Mouse (Mus musculus): ENCODE measurements at regions not wholly inside any gene's neighbourhood (a gene's known extent, or its start where the extent isn't known, plus 50 kb on each side); places are given as distances from the start of the nearest gene placed in this dataset.

DNA sequence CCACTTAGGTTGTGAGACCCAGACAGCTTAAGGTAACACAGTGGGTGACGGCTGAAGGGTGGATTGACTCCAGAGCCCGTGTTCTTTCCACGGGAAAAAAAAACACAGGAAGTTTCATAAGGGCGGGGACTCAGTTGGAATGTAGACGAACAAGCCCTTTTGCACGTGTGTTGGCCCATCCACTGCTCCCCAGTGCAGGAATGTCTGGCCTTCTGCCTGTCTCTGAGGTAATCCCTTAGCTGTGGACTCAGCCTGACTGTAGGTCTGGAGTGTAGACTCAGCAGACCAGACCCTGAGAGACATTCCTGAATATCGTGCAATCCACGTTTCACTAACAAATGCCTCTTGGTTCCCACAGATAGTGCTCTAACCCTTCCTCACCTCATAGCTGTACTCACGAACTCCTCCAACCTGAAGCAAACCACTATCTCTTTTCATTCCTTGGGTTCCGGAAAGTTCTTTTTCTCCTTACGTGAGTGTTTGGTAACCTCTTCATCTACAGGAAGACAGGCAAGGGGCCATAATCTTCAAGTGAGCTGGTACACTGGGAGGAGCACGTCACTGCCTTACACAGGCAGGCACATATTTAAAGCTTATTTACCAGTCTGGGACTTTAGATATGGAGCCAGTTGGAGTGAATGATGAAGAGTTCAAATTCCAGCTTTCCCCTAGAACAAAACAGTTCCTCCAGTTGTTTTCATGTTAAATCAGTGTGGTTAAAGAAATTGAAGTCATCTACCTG is 205.6 kb upstream of the Bcor start:
- no peak for DNase-seq (ENCODE audit: low read depth, low spot score)

DNA sequence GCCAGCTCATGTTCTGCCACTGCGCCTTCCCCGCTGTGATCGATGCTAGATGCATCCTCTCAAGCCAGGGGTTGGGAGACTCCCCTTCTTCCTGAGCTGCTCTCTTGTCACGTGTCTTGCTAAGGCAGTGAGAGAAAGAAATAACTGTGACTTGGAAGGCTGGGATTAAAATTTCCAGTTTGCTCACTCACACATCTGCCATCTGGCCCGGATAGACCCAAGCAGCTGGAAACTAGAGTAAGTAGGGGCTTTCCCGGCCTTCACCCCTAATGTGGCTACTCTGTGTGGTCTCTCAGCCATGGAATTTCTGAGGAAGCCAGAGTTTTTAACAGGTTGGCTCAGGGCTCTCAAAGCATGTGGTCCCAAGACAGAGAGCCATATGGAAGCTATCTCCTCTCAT is 206.6 kb upstream of the Bcor start:
- no peak for DNase-seq (ENCODE audit: low read depth, low spot score)

- DNase-seq (ENCODE audit: low read depth, low spot score): no peak
These were observed 213.5 kb upstream of the Bcor start for GRCm38 (mm10) chrX:12373670-12374069.

- DNase-seq (ENCODE audit: low read depth, low spot score): no peak
These were observed 211.8 kb upstream of the Atp6ap2 start for GRCm38 (mm10) chrX:12375796-12376195.

- no peak for DNase-seq (ENCODE audit: low read depth, low spot score)
These were observed 211.2 kb upstream of the Atp6ap2 start for GRCm38 (mm10) chrX:12376238-12376980.

- DNase-seq (ENCODE audit: low read depth, low spot score): no peak
These were observed 210.2 kb upstream of the Atp6ap2 start for GRCm38 (mm10) chrX:12377441-12377840.

GRCm38 (mm10) chrX:12392145-12392825 is 195.3 kb upstream of the Atp6ap2 start:
- no peak for DNase-seq (ENCODE audit: low read depth, low spot score)

DNA sequence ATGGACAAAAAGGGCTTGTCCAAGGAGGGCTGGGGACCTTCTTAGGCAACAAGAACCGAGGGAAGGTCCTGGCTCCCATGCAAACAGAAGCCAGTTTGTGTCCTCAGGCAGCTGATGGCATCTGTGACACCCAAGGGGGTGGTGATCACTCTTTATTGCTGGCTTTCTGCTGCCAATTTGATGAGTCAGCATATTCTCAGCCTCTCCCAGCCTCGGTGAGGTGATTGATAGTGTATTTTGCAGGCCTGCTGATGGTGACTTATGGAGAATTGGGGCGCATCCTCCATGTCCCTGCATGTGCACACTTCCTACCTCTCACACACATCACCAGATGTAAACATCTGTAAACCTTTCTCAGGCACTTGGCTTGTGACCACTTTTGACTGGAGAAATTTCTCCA is 178.3 kb upstream of the Atp6ap2 start:
- DNase-seq (ENCODE audit: low read depth, low spot score): no peak

DNA sequence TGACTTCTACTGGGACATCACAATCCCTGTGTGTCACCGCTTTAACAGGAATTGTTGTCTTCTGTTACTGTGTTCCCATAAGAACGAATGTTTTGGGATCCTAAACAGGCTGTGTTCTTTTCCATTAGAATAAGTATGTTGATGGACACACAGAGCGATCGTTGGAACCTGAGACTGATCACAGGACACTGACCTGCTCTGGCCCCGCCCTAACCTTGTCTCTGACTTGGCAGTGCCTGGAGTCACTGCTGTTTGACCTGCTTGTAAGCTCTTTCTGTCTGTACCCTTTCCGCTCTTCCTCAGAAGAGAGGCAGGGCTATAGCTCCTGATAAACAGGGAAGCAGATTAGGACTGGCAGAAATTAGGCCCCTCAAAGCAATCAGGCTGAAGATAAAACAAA is 162.0 kb upstream of the Atp6ap2 start:
- DNase-seq (ENCODE audit: low read depth, low spot score): no peak

GRCm38 (mm10) chrX:12426664-12427063 is 160.9 kb upstream of the Atp6ap2 start:
- DNase-seq (ENCODE audit: low read depth, low spot score): no peak

- no peak for DNase-seq (ENCODE audit: low read depth, low spot score)
These were observed 155.3 kb upstream of the Atp6ap2 start for GRCm38 (mm10) chrX:12432289-12432688.

- no peak for DNase-seq (ENCODE audit: low read depth, low spot score)
These were observed 151.9 kb upstream of the Atp6ap2 start for GRCm38 (mm10) chrX:12435656-12436055.

GRCm38 (mm10) chrX:12436106-12436505 is 151.5 kb upstream of the Atp6ap2 start:
- no peak for DNase-seq (ENCODE audit: low read depth, low spot score)

DNA sequence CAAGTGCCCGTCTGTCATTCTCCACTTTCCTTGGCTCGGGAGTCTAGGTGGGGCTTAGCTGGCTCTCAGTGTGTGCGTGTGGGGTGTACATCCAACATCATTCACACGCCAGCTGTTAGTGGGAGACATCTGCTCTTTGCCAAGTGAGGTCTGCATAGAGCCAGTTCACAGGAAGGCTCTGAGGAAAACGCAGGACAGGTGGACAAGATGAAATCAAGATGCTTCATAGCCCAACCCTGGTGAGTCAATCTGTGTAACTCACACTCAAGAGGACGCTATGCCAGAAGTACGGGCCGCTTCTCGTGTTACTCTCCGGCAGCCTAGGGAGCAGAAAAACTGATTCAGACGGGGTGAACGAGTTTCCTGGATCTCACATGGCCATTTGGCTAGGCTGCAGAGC is 148.2 kb upstream of the Atp6ap2 start:
- DNase-seq (ENCODE audit: low read depth, low spot score): no peak

DNA sequence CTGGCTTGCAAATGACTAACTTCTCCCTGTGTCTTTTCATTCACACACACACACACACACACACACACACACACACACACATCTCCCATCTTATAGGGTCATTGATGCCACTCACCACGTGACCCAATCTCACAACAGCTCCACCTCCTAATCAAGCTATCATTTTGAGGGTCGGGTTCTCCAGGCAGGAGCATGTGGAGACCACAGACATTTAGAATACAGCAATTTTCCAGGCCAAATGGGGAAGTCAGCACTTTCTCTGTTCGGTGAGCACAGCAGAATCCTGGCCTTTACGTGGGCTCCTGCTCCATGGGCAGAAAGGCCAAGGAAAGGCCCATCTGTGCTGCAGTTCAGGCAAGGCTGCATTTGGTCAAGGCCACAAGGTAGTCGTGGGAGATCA is 143.8 kb upstream of the Atp6ap2 start:
- DNase-seq (ENCODE audit: low read depth, low spot score): no peak

DNA sequence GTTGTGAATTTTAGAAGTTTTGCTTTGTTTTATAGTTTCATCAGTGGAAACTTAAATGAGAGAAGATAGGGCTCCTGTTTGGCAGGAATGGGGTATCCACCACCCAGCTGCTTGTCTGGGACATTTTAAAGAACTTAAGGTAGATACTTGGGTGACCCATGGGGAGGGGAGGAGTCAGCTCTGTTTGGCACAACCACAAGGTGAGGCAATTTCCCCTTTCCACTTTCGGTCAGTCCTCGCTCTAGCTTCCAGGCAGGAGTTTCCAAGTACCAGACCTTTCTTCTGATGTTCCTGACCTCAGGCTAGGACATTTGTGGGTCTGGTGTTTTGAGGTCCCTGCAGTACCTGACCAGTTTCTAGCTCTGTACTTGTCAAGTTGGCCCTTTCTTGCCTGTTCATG is 142.5 kb upstream of the Atp6ap2 start:
- no peak for DNase-seq (ENCODE audit: low read depth, low spot score)

DNA sequence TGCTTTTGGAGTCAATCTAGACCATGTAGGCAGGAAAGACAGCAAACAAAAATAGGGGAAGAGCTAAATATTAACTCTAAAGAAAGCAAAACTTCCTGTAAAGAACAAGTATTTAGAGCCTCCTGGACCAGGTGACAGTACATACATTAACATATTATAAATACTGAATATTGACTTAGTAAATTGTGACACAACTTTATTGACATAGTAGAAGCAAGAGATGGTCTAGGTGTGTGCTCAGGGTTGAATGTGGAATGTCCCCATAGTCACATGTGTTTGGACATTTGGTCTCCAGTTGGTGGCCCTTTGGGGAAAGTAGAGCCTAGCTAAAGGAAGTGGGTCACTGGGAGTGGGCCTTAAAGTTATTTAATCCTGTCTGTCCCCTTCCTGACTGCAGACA is 139.6 kb upstream of the Atp6ap2 start:
- no peak for DNase-seq (ENCODE audit: low read depth, low spot score)

GRCm38 (mm10) chrX:12449688-12450087 is 137.9 kb upstream of the Atp6ap2 start:
- DNase-seq (ENCODE audit: low read depth, low spot score): no peak

DNA sequence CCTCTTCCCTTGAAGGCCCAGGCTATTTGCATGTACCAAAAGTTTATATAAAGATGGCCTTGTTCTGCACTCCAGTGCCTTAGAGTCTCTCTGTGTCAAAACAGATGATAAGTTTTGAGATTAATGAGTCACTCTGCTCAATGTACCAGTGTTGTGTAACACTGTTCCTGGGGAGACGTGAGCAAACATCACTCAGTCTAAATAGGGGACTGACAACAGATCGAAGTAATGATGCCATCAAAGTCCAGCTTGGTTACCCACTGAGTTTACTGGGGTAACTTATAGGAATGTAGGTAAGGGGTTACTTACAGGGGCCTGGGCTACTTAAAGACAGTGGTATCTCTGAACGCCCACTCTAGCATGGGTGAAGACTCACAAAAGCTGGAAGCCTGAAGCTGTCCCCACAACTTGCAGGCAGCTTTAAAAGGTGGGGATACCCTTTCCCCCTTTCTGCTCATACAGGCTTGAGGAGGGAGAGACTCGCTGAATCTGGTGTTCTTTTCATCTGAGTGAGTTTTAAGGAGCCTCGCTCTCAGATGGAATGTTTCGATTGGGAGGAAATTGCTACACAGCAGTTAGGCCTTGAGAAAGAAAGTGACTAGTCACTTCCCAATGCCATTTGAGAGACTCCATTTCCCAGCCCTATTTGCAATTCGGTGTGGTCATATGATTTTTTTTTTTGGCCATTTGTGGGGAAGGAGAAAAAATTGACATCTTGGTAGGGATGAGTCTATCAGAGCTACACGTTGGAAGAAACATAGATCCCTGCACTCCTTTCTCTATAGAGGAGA is 134.4 kb upstream of the Atp6ap2 start:
- no peak for DNase-seq (ENCODE audit: low read depth, low spot score)

GRCm38 (mm10) chrX:12461657-12462056 is 125.9 kb upstream of the Atp6ap2 start:
- DNase-seq (ENCODE audit: low read depth, low spot score): no peak

DNA sequence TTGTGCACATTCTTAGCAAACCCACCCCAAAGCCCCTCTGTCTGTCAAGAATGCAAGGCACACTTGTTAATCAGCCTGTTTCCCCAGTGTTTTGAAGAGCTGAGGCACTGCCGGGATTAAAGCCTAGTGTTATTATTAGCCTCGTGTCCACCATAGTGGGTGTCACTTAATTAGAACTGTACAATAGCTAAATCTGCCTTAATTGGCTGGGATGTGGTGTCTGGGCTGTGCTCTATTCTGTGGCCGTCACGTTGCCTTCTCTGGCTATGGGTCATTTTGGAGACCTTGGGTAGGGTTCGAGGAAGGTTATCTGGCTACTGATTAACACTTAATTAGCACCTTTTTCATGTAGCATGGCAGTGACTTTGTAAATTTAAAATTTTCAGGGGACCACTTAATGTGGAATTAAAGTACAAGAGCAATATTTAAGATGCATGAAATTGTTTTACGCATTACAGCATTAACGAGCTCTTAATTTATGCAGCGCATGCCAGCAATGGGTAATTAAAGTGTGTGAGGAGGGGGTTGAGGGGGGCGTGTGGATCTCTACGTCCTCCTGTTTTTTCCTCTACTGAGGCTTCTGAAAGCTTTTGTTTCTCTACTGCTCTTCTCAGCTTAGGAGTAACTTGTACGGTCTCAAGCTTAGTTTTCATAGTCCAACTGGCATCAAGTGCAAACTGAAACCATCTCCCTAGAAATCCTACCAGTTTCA is 124.5 kb upstream of the Atp6ap2 start:
- DNase-seq (ENCODE audit: low read depth, low spot score): no peak
